Mouse (Mus musculus) naive thymus-derived CD4-positive, alpha-beta T cell, adult 2 months (primary cell): Measurements from ENCODE around the gene Lrpap1.

Experiments
- DNase-seq: peaks from one replicate; pipeline ENCODE4 v3.0.0-alpha.2; 2011; ENCODE audit warnings: low read depth

Gene Lrpap1

DNA sequence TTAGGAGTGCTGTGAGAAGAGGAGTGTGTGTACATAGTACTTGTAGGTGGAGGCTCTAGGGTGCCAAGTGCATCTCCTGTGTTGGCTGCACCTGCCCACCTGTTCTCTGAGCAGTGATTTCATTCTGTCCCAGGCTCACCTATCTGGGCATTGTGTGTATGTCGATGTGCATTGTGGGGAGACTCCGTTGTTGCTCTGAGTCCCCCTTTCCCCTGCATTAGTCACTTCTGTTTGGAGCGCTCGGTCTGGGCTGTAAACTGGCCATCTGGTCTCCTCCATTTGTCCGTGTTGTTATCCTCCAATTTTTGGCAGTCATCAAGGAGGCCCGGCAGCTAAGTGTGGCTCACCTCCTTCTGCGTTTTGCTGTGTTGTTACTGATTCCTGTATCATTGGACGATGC lies 14.5 kb upstream of the Lrpap1 start:
- no peak for DNase-seq

DNA sequence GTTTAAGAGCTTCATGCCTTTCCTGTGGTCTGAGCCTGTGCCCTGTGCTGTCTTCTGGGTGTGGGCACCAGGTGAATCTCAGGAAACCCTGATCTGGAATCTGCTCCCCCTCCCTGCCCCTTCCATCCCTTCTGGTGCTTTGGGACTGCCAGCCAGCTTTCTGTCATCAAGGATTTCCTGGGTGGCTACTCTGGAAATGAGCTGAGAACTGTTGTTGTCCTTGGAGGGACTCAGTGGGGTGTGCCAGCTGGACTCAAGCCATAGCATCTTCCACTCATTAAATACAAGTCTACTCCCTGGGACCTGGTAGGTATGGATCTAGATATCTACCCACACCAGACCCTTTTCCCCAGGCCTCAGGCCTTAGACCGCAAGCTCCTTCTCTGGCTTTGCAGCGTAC lies 12.9 kb upstream of the Lrpap1 start:
- no peak for DNase-seq

DNA sequence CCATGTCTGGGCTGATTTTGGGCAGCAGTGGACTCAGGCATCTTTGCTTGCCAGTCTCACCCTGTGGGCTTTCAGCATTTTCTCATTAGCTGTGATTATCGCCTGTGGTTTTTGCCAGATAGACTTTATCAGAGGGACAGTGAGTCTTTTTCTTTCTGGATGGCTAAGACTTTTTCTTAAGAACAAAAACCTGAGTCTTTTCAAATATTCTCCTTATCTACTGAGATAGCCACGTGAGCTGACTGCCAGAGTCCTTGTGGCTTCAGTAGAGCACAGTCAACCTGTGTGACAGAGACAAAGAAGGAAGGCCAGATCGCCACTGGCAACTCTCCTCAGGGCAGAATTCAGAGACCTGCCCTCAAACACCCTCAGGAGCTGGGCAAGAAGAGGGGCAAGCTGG lies 12.1 kb upstream of the Lrpap1 start:
- no peak for DNase-seq

DNA sequence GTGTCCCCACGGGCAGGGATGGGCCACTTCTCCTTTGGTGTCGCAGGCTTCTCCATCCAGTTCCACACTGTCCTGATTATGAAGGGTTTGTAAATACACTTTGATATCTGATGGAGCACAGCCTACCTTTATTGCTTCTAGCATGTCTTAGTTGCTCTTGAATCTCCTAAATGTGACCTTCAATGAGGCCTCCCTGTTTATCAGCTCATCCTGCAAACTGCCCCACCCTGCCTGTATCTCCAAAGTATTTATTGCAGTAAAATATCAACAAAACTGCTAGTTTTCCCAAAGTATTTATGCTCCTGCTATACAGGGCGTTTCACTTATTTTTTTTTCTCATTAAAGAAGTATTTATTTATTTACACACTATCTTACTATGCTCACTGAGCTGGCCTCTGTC lies 10.4 kb upstream of the Lrpap1 start:
- DNase-seq = no peak

DNA sequence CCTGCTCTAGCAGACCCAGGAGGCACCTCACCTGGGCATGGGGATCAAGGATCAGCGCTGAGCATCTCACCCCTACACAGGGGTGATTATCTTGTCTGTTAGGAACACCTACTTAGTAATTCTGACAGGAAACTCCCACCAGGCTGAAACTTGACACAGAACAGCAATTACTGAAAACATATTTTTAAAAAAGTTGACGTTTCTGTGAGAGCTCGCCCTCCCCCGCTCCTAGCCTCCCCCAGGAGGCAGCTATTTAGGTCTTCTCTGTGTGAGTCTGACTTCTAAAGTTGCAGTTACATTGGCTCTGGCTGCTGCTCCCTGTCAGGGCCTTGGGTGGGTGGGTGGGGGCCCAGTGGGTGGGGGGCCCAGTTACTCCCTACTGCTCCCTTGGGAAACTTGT lies 6.9 kb upstream of the Lrpap1 start:
- DNase-seq = no peak

DNA sequence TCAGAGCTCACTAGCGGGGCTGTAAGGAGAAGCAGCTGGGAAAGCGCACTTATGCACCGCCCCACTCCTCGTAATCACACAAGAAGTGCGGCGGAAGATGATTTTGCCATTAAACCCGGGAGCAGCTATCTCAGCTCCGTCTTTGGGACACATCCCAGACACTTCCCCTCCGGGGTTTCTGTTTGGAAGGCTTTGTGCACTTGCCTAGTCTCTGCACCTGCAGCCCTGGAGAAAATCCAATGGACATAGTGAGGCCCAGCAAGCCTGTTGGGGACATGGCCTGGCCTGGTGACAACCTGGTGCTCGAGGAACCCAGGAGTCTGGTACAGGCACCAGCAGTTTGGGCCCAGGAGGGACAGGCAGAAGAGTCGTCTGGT lies 344 bp upstream of the Lrpap1 start:
- DNase-seq = no peak

DNA sequence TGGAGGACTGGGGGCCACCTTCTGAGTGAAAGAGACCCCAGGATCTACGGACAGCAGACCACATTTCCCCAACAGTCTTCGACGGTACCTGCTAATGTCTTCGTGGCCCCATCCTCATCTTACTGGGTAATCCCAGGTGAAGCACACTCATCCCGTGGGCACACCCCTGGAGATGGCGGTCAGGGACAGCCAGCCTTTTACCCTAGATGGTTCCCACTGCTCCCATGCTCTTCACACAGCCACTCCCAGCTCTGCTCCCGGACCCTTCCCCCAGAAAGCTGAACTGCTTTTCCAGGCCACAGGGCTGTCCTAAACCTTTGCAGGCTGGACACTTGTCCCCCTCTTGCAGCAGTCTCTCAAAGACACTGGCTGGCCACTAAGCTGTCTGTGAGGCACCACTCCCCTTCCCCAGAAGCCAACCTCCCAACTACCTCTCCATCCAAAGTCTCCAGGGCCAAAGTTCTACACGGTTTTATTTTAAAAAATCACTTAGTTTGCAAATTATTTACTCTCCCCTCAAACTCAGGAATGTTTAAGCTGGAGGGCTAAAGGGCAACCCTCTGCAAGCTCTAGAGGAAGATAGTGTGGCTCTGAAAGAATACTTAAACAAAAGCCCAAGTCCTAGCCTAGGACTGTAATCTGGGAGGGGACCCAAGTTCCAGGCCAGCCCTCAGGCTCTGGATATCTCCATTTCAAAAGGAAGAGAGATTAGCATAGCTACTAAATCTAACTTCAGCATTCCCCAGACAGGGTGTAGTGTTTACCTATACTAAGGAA lies 1.2 kb downstream of the Lrpap1 start:
- DNase-seq = no peak

DNA sequence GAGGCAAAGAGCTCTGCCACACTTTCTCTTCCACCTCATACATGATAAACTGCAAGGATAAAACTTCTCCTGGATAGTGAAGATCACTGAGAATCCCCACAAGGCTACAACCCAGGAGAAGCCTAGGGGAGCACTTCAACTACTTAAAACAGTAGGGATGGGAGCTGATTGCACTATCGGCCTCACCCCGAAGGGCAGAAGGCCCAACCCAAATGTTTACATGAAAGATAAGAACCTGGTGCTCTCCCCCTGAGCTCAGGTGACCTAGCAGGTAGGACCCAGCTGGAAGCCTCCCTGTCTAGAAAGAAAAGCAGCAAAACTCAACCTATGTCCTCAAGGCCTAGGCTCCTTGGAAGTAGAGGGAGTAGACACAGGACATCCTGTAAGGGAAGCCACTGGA lies 2.0 kb downstream of the Lrpap1 start:
- no peak for DNase-seq

DNA sequence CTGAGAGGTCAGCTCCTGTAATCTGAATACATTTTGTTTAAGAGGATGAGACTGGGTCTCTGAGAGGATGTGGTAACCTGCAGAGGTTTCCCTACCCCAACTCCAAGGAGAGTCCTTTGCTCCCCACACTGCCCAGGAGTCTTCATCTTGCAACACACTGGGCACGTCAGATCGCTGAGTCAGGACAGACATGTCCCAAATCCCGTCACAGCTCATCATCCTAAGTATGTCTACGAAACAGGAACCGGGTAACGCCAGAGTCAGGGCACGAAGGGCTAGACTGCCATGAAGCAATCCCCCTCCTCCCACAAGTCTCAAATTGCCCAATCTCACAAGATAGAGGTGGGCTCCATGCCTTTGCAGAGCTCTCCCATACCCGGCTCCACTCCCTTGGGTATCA lies 2.5 kb downstream of the Lrpap1 start:
- DNase-seq = no peak

DNA sequence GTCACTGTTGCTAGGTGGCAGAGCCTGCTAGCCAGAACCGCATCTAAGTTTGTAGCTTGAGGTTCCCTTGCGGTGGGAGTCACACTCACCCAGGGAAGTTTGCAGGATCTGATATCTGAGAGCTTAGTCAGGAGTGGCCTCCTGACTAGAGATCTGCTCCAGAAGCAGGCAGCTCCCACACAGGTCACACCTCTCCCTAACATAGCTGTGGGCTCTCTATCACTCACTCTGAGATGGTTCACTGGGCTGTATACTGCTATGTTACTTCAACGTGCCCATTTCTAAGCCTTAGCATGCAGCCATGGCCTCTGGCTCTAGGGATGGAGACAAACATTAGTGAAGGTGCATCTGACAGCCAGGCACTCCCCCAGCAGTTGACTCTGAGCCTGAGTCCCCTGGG lies 13.9 kb downstream of the Lrpap1 start:
- DNase-seq = no peak

DNA sequence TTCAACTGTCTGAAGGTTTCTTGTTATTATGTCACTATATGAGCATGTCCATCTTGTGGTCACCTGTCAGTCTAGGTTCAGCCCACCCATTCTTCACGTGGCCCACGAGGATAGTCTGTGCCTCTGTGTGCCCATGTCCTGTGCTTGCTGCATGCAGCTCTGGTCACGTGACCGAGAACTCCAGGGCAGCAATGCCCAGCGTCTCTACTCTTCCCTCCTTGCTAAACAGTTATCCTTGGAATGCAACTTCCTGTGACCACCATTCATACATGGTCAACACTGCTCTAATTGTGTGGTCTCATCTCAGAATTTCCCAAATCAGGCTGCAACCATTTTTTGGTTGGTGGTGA lies 16.0 kb downstream of the Lrpap1 start:
- no peak for DNase-seq

DNA sequence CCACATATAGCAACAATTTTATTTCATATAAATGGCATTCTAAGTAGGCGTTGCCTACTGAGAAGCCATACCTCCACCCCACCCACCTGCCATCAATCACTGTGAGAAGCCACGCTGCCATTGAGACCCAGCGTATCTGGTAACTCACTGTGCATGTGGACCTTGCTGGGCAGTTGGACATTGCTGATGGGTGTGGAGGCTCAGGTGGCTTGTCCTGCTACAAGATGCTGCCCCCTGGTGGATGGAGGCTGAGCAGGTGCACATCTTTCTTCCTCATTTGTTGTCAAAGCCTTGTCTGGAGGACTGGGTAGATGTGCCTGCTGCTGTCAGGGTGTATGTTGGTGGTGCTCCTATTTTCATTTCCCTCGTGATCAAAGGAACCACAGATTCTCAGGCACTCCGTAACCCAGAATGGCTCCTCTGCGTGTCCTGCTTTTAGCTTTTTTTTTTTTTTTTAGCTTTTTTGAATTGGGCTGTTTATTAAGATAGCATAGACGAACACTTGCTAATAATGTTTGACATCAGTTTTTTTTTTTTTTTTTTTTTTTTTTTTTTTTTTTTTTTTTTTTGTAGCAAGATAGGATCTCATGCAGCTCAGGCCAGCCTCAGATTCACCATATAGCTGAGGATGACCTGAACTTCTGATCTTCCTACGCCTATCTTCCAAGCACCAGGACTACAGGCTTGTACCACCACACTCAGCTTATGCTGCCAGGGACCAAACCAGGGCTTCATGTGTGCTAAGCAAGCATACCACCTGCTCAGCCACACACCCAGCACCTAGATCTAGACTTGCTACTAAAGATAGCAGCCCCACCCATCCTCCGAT lies 16.6 kb downstream of the Lrpap1 start:
- DNase-seq = peak; percentile 69

DNA sequence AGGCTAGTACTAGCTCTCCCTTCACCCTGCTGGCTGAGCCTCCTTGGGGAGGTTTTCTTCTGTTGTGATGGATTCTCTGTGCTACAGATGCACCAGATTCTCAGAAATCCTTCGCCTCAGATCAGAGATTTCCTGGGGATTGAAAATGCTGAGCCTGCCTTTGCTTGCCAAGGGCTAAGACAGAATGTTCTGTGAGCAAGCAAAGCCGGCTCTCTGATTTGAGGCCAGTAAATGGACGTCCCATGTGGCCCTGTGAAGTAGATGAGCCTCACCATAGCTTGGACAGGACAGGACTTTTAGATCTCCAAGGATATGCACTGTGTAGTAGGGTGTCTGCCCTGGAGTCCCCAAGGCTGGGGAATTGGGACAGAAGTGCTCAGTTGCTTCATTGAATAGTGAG lies 20.7 kb downstream of the Lrpap1 start:
- no peak for DNase-seq

DNA sequence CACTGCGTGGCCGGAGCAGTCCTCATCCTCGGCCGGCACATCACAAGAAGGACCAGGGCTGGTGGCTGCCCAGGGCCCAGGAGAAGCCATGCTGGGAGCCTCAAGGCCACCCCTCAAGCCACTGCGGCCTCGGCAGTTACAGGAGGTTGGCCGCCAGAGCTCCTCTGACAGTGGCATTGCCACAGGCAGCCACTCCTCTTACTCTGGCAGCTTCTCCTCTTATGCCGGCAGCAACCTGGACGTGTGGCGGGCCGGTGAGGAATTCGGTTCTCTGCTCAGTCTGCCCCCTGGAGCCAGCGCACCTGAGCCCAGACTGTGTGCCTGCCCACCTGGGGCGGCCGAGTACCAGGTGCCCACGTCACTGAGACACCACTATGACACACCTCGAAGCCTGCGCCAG lies 26.5 kb downstream of the Lrpap1 start:
- DNase-seq = no peak

DNA sequence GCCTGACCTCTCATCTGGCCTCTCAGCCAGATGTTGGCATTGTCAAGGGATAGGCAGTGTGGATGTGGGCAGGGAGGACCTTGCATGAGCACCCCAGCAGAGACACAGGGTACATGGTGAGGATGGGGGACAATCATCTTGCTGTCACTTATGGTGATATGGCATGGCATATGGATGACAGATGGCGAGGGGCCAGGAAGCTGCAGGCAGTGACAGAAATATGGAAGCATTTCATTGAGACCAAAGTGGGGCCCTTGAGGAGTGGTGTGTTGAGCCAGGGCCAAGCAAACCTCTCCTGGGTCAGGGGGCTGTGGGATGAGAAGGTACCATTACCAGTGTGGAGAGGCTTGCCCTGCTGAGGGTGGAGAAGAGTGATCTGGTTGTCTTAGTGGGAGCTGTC lies 29.2 kb downstream of the Lrpap1 start:
- DNase-seq = no peak

DNA sequence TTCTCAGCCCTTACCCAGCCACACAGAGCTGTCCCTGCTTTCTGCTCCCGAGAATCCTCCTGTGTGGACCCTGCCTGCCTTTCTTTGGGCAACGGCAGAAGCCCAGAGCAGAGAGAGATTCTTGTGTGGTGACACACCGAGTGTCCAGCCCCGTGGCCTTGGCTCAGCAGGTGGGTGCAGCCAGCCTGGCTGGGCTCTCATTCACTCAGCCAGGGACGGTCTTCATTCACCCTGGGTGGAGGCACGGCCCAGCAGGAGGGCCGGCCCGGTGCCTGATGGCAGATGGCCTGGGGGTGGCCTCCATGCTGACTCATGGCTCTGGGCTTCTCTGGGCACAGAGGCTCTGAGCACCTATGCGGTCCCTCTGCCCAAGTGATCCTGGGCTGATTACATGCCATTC lies 31.6 kb downstream of the Lrpap1 start:
- DNase-seq = no peak

DNA sequence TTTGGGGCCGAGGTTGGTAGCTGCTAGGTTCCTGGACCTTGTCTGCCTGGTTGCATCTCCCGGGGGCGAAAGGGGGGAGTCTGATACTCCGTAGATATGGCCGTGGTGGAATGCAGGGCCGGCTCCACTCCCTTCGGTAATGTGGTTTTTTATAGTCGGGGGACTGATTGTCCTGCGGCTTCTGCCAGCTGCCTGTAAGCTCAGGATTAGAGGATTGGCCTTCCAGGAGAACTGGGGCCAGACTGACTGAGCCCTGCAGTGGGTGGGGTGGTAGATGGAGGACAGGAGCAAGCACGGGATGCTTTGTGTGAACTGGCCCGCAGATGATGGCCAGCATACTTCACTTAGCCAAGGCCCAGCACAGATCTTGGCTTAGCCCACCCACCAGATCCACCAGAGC lies 32.3 kb downstream of the Lrpap1 start:
- no peak for DNase-seq

DNA sequence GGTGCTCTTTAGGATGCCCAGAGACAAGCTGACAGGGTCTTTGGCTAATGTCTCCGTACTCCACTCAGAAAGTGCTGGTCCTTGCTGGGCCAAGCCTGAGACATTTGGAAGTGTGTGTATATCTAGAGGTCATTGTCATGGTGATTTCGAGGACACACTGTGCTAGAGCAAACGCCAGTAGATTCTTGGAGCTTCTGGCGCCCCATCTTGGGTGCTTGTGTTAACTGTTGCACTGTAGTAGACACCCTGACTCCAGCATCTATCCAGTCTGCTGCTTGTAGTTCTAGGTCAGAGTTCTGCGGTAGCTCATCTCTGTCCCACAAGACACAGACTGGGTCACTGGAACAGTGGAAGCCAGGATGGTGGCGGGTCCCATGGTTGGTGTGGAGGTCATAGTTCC lies 33.7 kb downstream of the Lrpap1 start:
- no peak for DNase-seq

DNA sequence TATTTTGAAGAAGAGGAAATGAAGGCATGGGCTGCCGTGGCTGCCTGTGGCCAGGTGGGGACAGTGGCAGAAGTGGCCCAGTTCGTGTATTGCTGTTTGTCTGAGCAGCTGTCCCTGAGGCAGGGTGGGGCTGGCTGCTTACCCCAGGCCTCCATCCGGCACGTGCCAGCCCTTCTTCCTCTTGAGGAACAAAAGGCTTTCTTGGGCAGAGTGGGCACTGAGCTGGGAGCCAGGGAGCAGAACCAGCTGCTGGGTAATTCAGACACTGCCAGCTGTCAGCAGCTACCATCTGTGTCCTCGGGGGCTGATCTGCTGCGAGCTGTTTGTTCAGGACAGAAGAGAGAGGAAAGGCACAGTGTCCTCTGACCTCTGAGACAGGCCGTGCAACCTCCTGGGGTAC lies 34.6 kb downstream of the Lrpap1 start:
- no peak for DNase-seq

DNA sequence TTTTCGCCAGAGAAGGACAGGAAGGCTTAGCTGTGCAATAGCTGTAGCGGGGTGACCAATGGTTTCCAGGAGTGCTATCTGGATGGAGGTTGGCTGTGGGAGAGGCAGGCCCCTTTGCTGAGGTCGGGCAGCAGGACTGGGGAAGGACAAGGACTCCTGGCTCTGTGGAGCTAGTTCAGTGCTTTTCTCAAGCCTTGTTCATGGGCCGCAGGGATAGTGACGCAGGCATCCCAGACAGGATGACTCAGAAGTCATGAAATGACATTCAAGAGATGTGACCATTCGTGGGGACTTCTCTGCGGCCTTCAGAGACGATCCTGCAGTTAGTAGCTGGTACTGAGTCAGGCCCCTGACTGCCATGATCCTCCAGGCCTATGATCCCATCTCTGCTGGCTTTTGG lies 35.3 kb downstream of the Lrpap1 start:
- DNase-seq = no peak

DNA sequence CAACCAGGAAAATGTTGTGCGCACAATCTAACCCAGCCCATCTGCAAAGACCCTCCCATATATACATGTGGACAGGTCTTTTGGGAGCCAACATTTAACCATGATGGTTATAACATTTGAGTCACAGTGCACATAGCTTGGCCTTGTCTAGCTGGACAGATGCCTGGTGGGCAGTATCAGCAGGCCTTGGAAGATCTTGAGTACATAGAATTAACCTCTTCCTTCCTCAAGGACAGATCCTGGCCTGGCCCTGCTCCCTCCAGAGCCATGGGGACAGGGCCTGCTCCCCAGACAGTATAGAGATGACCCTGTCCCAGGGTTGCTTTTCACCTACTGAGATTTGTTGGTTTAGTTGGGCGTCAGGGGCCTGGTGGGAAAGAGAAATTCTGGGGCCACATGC lies 35.7 kb downstream of the Lrpap1 start:
- no peak for DNase-seq

DNA sequence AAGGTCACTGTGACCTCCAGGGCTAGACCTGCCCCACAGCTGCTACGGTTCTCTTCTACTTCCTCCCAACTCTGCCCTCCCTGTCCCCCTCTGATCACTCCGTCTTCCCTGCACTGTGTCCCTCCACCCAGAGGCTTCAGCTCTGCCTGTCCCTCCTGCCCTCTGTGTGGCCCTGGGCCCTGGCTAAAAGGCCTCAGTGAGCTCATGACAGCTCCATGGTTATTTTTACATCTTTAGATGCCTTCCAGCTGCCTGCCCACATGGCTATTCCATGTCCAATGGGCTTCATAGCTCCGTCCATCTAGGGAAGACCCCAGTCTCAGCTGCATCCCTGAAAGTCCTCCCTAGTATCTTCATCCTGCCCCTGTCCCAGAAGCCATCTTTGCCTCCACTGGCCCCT lies 45.5 kb downstream of the Lrpap1 start:
- DNase-seq = no peak

DNA sequence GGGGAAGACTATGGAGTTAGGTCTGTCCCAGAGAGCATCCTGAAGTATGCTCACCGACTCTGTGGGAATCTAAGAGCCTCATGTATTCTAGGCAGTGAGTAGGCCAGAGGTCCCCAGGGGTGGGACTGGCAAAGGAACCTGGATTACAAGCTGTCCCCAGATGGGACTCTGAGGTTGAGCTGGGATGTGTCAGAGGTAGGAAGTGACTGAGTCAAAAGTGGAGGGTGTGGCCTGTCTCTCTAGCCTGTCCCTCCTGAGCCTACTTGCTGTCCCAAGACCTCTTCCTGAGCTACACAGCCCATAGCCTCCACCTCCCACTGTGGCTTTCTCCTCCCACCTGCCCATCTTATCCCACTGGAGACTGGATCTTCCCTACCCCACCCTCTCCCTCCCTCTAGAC lies 47.4 kb downstream of the Lrpap1 start:
- no peak for DNase-seq

DNA sequence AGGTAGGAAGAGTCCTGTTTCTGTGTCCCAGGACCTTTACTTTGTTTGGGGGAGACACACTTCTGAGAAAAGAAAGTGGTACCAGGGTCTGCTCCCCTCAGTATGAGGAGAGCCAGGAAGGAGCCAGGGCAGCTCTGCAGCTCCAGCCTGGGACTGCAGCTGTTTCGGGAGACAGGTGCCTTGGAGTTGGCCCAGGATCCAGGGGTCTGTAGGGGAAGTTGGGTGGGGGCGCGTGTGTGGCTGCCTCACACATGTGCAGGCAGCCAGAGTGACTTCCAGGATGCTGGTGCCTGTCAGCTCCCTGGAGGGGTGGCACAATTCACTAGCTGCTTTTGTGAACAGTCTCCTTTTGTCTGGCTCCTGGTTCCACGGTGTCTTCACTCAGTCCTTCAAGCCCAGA lies 48.0 kb downstream of the Lrpap1 start:
- no peak for DNase-seq
